26 mouse cellular contexts compared by ENCODE assay signal in genomic region chr1:184257356-184257755, GRCm38 (mm10).
A peak's percentile ranks its signal among the peaks of the same experiment; 100 is the strongest.
DNase-seq lines count a peak whose midpoint lies in the region; ATAC-seq and TF ChIP-seq lines count a peak whose summit lies in the region.
"Had no signal": no experiment of that assay in that cellular context is flagged by ENCODE, and none has a peak within 500 bp of the region (broad histone marks: within the 10 kb centered on the region; RNA-seq: fewer than 3 reads in every experiment).

No protein-coding gene starts in this region.

- H3K36me3 ChIP-seq in kidney, postnatal 0 days (ENCODE audit: insufficient read depth, low read length): no peaks in the 10 kb centered on the region
- no peaks in the 10 kb centered on the region for H3K36me3 ChIP-seq in kidney, embryonic 15.5 days
- H3K36me3 ChIP-seq in liver, postnatal 0 days (replicated peaks; ENCODE audit: insufficient read depth, low read length): no peaks in the 10 kb centered on the region
- H3K36me3 ChIP-seq in liver, embryonic 11.5 days (ENCODE audit: control insufficient read depth, insufficient read depth, low read length): no peaks in the 10 kb centered on the region
- no peaks in the 10 kb centered on the region for H3K36me3 ChIP-seq in MEL (ENCODE audit: control insufficient read depth in 1 of 2, insufficient read depth in 2 of 2, low read length in 2 of 2)
- H3K36me3 ChIP-seq: embryonic facial prominence, embryonic 12.5 days; heart, embryonic 13.5 days; limb, embryonic 13.5 days had no signal

- TF ChIP-seq RAD21 in MEL (IDR thresholded peaks at IDR 0.05; ENCODE audit: low read depth, low read length): peak; percentile 31

- no peak overlapping the region for H3K9ac ChIP-seq in kidney, postnatal 0 days (ENCODE audit: low read depth, low read length)
- H3K9ac ChIP-seq in kidney, embryonic 15.5 days: no peak overlapping the region
- no peak overlapping the region for H3K9ac ChIP-seq in liver, postnatal 0 days (replicated peaks)
- H3K9ac ChIP-seq in liver, embryonic 11.5 days (ENCODE audit: low read depth, low read length): no peak overlapping the region
- no peak overlapping the region for H3K9ac ChIP-seq in MEL (ENCODE audit: control insufficient read depth, low read depth, low read length, poor library complexity, severe bottlenecking)
- H3K9ac ChIP-seq: embryonic facial prominence, embryonic 12.5 days; heart, embryonic 13.5 days; hindbrain, embryonic 14.5 days; limb, embryonic 13.5 days had no signal

- WGBS in kidney, postnatal 0 days: 95% methylated on average over 6 of the region's 6 CpGs
- WGBS in kidney, embryonic 15.5 days: 92% methylated on average over 6 of the region's 6 CpGs
- 76% methylated on average over 6 of the region's 6 CpGs for WGBS in liver, postnatal 0 days (ENCODE audit: insufficient replicate concordance)
- 88% methylated on average over 6 of the region's 6 CpGs for WGBS in liver, embryonic 11.5 days

- peaks cover 4% of the 10 kb centered on the region; the same call in 1 of the 2 replicates for H3K9me3 ChIP-seq in kidney, postnatal 0 days (replicated peaks; ENCODE audit: low read length)
- H3K9me3 ChIP-seq in kidney, embryonic 15.5 days (replicated peaks): no peaks in the 10 kb centered on the region
- no peaks in the 10 kb centered on the region for H3K9me3 ChIP-seq in liver, postnatal 0 days (ENCODE audit: low read length)
- H3K9me3 ChIP-seq in liver, embryonic 11.5 days (ENCODE audit: control insufficient read depth, low read length): no peaks in the 10 kb centered on the region
- no peaks in the 10 kb centered on the region for H3K9me3 ChIP-seq in MEL (replicated peaks; ENCODE audit: insufficient read depth, low read length)
- H3K9me3 ChIP-seq: embryonic facial prominence, embryonic 12.5 days; heart, embryonic 13.5 days had no signal

- TF ChIP-seq EP300 in liver, postnatal 0 days (IDR thresholded peaks at IDR 0.05; ENCODE audit: low read depth): no peak
- TF ChIP-seq EP300 in MEL (IDR thresholded peaks at IDR 0.05; ENCODE audit: low read depth in 1 of 2, low read length in 2 of 2): no peak

- H3K4me3 ChIP-seq in kidney, postnatal 0 days (replicated peaks; ENCODE audit: low read depth, low read length): no peak overlapping the region
- no peak overlapping the region for H3K4me3 ChIP-seq in kidney, embryonic 15.5 days (replicated peaks)
- H3K4me3 ChIP-seq in liver, postnatal 0 days (ENCODE audit: low read depth, low read length): no peak overlapping the region
- no peak overlapping the region for H3K4me3 ChIP-seq in liver, embryonic 11.5 days (ENCODE audit: low read depth, low read length)
- no peak overlapping the region for H3K4me3 ChIP-seq in MEL (ENCODE audit: control insufficient read depth in 1 of 2, insufficient read depth in 1 of 2, low read depth in 2 of 2, low read length in 2 of 2)
- H3K4me3 ChIP-seq: embryonic facial prominence, embryonic 12.5 days; heart, embryonic 13.5 days; limb, embryonic 13.5 days had no signal

- no peak for TF ChIP-seq POLR2A in MEL (IDR thresholded peaks at IDR 0.05; ENCODE audit: control insufficient read depth in 1 of 2, insufficient read depth in 1 of 2, low read depth in 1 of 2, low read length in 2 of 2, poor library complexity in 1 of 2)

- no peak overlapping the region for H3K27ac ChIP-seq in kidney, postnatal 0 days
- no peak overlapping the region for H3K27ac ChIP-seq in kidney, embryonic 15.5 days
- H3K27ac ChIP-seq in liver, postnatal 0 days (ENCODE audit: low read depth): no peak overlapping the region
- no peak overlapping the region for H3K27ac ChIP-seq in liver, embryonic 11.5 days (ENCODE audit: low read depth, low read length)
- no peak overlapping the region for H3K27ac ChIP-seq in MEL (ENCODE audit: control insufficient read depth, low read depth, low read length)
- H3K27ac ChIP-seq: embryonic facial prominence, embryonic 12.5 days; heart, embryonic 13.5 days; hindbrain, embryonic 14.5 days; limb, embryonic 13.5 days; macrophage had no signal

- no peak for ATAC-seq in kidney, postnatal 0 days (replicated peaks; ENCODE audit: low FRiP score, low read depth)
- no peak for ATAC-seq in kidney, embryonic 15.5 days (replicated peaks; ENCODE audit: low FRiP score)
- ATAC-seq in liver, postnatal 0 days: no peak
- no peak for ATAC-seq in liver, embryonic 11.5 days (replicated peaks; ENCODE audit: low FRiP score)
- ATAC-seq: forebrain, embryonic 14.5 days had no signal

- TF ChIP-seq CTCF in kidney, postnatal 0 days (IDR thresholded peaks at IDR 0.05; ENCODE audit: low read depth): peak; percentile 28
- TF ChIP-seq CTCF in liver, postnatal 0 days (IDR thresholded peaks at IDR 0.05; ENCODE audit: low read depth): peak; percentile 11; the same call in 1 of the 2 replicates
- peak; percentile 4 to 32 (median 25); a peak in 3 of 6 replicates for TF ChIP-seq CTCF in MEL (IDR thresholded peaks at IDR 0.05 in 2 of 3, conservative IDR thresholded peaks at IDR 0.05 in 1 of 3; ENCODE audit: control insufficient read depth in 1 of 3, insufficient read depth in 1 of 3, low read depth in 2 of 3, low read length in 3 of 3, poor library complexity in 1 of 3, severe bottlenecking in 1 of 3)

- H3K4me2 ChIP-seq in kidney, postnatal 0 days (ENCODE audit: low read length): no peak overlapping the region
- no peak overlapping the region for H3K4me2 ChIP-seq in kidney, embryonic 15.5 days
- H3K4me2 ChIP-seq in liver, postnatal 0 days (ENCODE audit: low read depth, low read length): no peak overlapping the region
- no peak overlapping the region for H3K4me2 ChIP-seq in liver, embryonic 11.5 days
- H3K4me2 ChIP-seq: embryonic facial prominence, embryonic 12.5 days; heart, embryonic 13.5 days; hindbrain, embryonic 14.5 days; limb, embryonic 13.5 days had no signal

- no peaks in the 10 kb centered on the region for H3K27me3 ChIP-seq in kidney, postnatal 0 days (ENCODE audit: insufficient read depth, low read length)
- H3K27me3 ChIP-seq in kidney, embryonic 15.5 days: no peaks in the 10 kb centered on the region
- H3K27me3 ChIP-seq in liver, postnatal 0 days (ENCODE audit: insufficient read depth, low read length): no peaks in the 10 kb centered on the region
- no peaks in the 10 kb centered on the region for H3K27me3 ChIP-seq in liver, embryonic 11.5 days (replicated peaks; ENCODE audit: control insufficient read depth, insufficient read depth, low read length)
- no peaks in the 10 kb centered on the region for H3K27me3 ChIP-seq in MEL (ENCODE audit: control insufficient read depth in 1 of 2, insufficient read depth in 2 of 2, low read length in 2 of 2)
- H3K27me3 ChIP-seq: embryonic facial prominence, embryonic 12.5 days; heart, embryonic 13.5 days; limb, embryonic 13.5 days had no signal

- no peak for DNase-seq in kidney, postnatal 0 days (ENCODE audit: low spot score)
- no peak for DNase-seq in liver, postnatal 0 days
- DNase-seq in liver, embryonic 11.5 days (ENCODE audit: low spot score): no peak
- peak; percentile 7 for DNase-seq in MEL (ENCODE audit: low read depth, low spot score)
- no peak for DNase-seq in right cerebral cortex, postnatal 25 days
- no peak for DNase-seq in urinary bladder, postnatal 4 days (ENCODE audit: low spot score in 2 of 2)
- DNase-seq: adrenal gland, postnatal 10 days; B cell, adult 2 months; cerebellum, adult 8-10 months; cerebellum, postnatal 36 days; embryo, embryonic 11 days; gastrocnemius, postnatal 25 days; heart, postnatal 10 days; kidney, adult 18-20 months; kidney, postnatal 4 days; midbrain, embryonic 14.5 days; spleen, adult 18-20 months; thymus, adult 18-20 months; thymus, postnatal 25 days had no signal

- H3K4me1 ChIP-seq in kidney, postnatal 0 days (replicated peaks; ENCODE audit: insufficient read depth, low read length): no peaks in the 10 kb centered on the region
- no peaks in the 10 kb centered on the region for H3K4me1 ChIP-seq in kidney, embryonic 15.5 days
- H3K4me1 ChIP-seq in liver, postnatal 0 days (ENCODE audit: insufficient read depth): no peaks in the 10 kb centered on the region
- H3K4me1 ChIP-seq in liver, embryonic 11.5 days (replicated peaks; ENCODE audit: control insufficient read depth, insufficient read depth, low read length): no peaks in the 10 kb centered on the region
- no peaks in the 10 kb centered on the region for H3K4me1 ChIP-seq in MEL (ENCODE audit: control insufficient read depth in 1 of 2, insufficient read depth in 2 of 2, low read length in 2 of 2)
- H3K4me1 ChIP-seq: embryonic facial prominence, embryonic 12.5 days; heart, embryonic 13.5 days had no signal

- H3K79me2 ChIP-seq in MEL (ENCODE audit: control insufficient read depth, insufficient read depth, low read length, poor library complexity): no peaks in the 10 kb centered on the region

TF ChIP-seq in MEL, 35 proteins besides CTCF, POLR2A, EP300 and RAD21:
- TF ChIP-seq ZKSCAN1 (IDR thresholded peaks at IDR 0.05; ENCODE audit: low read depth, low read length) (no peak), SMC3 (IDR thresholded peaks at IDR 0.05; ENCODE audit: low read depth, low read length) (peak; percentile 46), TAL1 (IDR thresholded peaks at IDR 0.05; ENCODE audit: low read length) (no peak), BHLHE40 (IDR thresholded peaks at IDR 0.05; ENCODE audit: borderline replicate concordance, low read depth, low read length) (no peak), USF2 (IDR thresholded peaks at IDR 0.05; ENCODE audit: borderline replicate concordance in 1 of 2, insufficient read depth in 1 of 2, low read depth in 1 of 2, low read length in 2 of 2) (no peak), UBTF (IDR thresholded peaks at IDR 0.05; ENCODE audit: borderline replicate concordance, insufficient read depth, low read depth, low read length) (no peak), ZC3H11A (IDR thresholded peaks at IDR 0.05; ENCODE audit: low read depth, low read length) (0 out of 2 replicates have a peak, but pooled peaks have one; percentile 22), MXI1 (IDR thresholded peaks at IDR 0.05; ENCODE audit: low read depth, low read length) (no peak), ELF1 (IDR thresholded peaks at IDR 0.05; ENCODE audit: low read depth, low read length) (no peak), POLR2AphosphoS5 (IDR thresholded peaks at IDR 0.05; ENCODE audit: borderline replicate concordance, low read depth, low read length) (no peak), SIN3A (IDR thresholded peaks at IDR 0.05; ENCODE audit: low read length) (no peak)
